Mouse (Mus musculus): ENCODE results near the gene Samhd1. TPM values are rescaled to one million over a fixed set of nuclear protein-coding genes. Genes with fewer than 3 reads are reported as not detected.
A peak's percentile ranks its signal among the peaks of the same experiment; 100 is the strongest.

The Samhd1 gene
- polyA plus RNA-seq, 1 experiment from 2014 or later = 11.1 TPM

GRCm38 (mm10) chr2:157058342-157058998, 76.6 kb downstream of the Samhd1 start:
- H3K9ac ChIP-seq (ENCODE audit: low read depth, low read length) = peak overlapping the region; percentile 44; the same call in 1 of the 2 replicates

GRCm38 (mm10) chr2:157057758-157058157, 77.3 kb downstream of the Samhd1 start:
- no peaks in the 10 kb centered on the region for H3K27me3 ChIP-seq (replicated peaks; ENCODE audit: control insufficient read depth, insufficient read depth, low read length)
- ATAC-seq = no peak
- no peak overlapping the region for H3K4me3 ChIP-seq (ENCODE audit: low read length)
- H3K36me3 ChIP-seq (ENCODE audit: control insufficient read depth, insufficient read depth, low read length) = peaks cover 13% of the 10 kb centered on the region
- H3K27ac ChIP-seq (ENCODE audit: low read depth, low read length) = no peak overlapping the region
- H3K4me2 ChIP-seq (ENCODE audit: low read length) = no peak overlapping the region
- H3K9ac ChIP-seq (ENCODE audit: low read depth, low read length) = no peak overlapping the region
- WGBS = 84% methylated on average over 4 of the region's 4 CpGs
- H3K9me3 ChIP-seq (ENCODE audit: control insufficient read depth, low read length) = no peaks in the 10 kb centered on the region
- peaks cover 33% of the 10 kb centered on the region for H3K4me1 ChIP-seq (ENCODE audit: control insufficient read depth, insufficient read depth, low read depth, low read length)

More at GRCm38 (mm10) chr2:157058342-157058998, 76.6 kb downstream of the Samhd1 start:
- H3K4me1 ChIP-seq (ENCODE audit: control insufficient read depth, insufficient read depth, low read depth, low read length) = peaks cover 36% of the 10 kb centered on the region
- 6% methylated on average over 18 of the region's 18 CpGs for WGBS
- H3K36me3 ChIP-seq (ENCODE audit: control insufficient read depth, insufficient read depth, low read length) = peaks cover 11% of the 10 kb centered on the region
- no peaks in the 10 kb centered on the region for H3K9me3 ChIP-seq (ENCODE audit: control insufficient read depth, low read length)
- no peak overlapping the region for H3K4me3 ChIP-seq (ENCODE audit: low read length)
- peak overlapping the region; percentile 82 for H3K27ac ChIP-seq (ENCODE audit: low read depth, low read length)
- peak; percentile 61 for ATAC-seq
- peak overlapping the region; percentile 35 for H3K4me2 ChIP-seq (ENCODE audit: low read length)
- no peaks in the 10 kb centered on the region for H3K27me3 ChIP-seq (replicated peaks; ENCODE audit: control insufficient read depth, insufficient read depth, low read length)

- Histone ChIP-seq H3K9me3 (ENCODE audit: control insufficient read depth, low read length) (no peaks in the 10 kb centered on the region), H3K9ac (ENCODE audit: low read depth, low read length) (no peak overlapping the region), H3K4me1 (ENCODE audit: control insufficient read depth, insufficient read depth, low read depth, low read length) (peaks cover 37% of the 10 kb centered on the region), H3K4me2 (ENCODE audit: low read length) (no peak overlapping the region), H3K27me3 (replicated peaks; ENCODE audit: control insufficient read depth, insufficient read depth, low read length) (no peaks in the 10 kb centered on the region), H3K27ac (ENCODE audit: low read depth, low read length) (no peak overlapping the region), H3K36me3 (ENCODE audit: control insufficient read depth, insufficient read depth, low read length) (peaks cover 18% of the 10 kb centered on the region), H3K4me3 (ENCODE audit: low read length) (no peak overlapping the region)
- ATAC-seq = no peak
- 91% methylated on average over 3 of the region's 3 CpGs for WGBS
These were observed 77.9 kb downstream of the Samhd1 start for GRCm38 (mm10) chr2:157057186-157057585.

GRCm38 (mm10) chr2:157055721-157056120, 79.3 kb downstream of the Samhd1 start:
- WGBS = 88% methylated on average over 6 of the region's 6 CpGs
- no peak for ATAC-seq
- Histone ChIP-seq H3K4me1 (ENCODE audit: control insufficient read depth, insufficient read depth, low read depth, low read length) (peaks cover 45% of the 10 kb centered on the region), H3K4me3 (ENCODE audit: low read length) (no peak overlapping the region), H3K4me2 (ENCODE audit: low read length) (no peak overlapping the region), H3K9me3 (ENCODE audit: control insufficient read depth, low read length) (no peaks in the 10 kb centered on the region), H3K9ac (ENCODE audit: low read depth, low read length) (no peak overlapping the region), H3K36me3 (ENCODE audit: control insufficient read depth, insufficient read depth, low read length) (peaks cover 19% of the 10 kb centered on the region), H3K27ac (ENCODE audit: low read depth, low read length) (peak overlapping the region; percentile 0; the same call in 1 of the 2 replicates), H3K27me3 (replicated peaks; ENCODE audit: control insufficient read depth, insufficient read depth, low read length) (no peaks in the 10 kb centered on the region)

- peaks cover 17% of the 10 kb centered on the region for H3K36me3 ChIP-seq (ENCODE audit: control insufficient read depth, insufficient read depth, low read length)
These were observed 80.2 kb downstream of the Samhd1 start for GRCm38 (mm10) chr2:157054816-157055215.

GRCm38 (mm10) chr2:157054297-157054696, 80.8 kb downstream of the Samhd1 start:
- H3K4me1 ChIP-seq (ENCODE audit: control insufficient read depth, insufficient read depth, low read depth, low read length) = peaks cover 57% of the 10 kb centered on the region
- peaks cover 14% of the 10 kb centered on the region for H3K36me3 ChIP-seq (ENCODE audit: control insufficient read depth, insufficient read depth, low read length)
- H3K4me3 ChIP-seq (ENCODE audit: low read length) = no peak overlapping the region
- H3K9me3 ChIP-seq (ENCODE audit: control insufficient read depth, low read length) = no peaks in the 10 kb centered on the region
- WGBS = 86% methylated on average over 8 of the region's 8 CpGs
- ATAC-seq = no peak
- H3K27me3 ChIP-seq (replicated peaks; ENCODE audit: control insufficient read depth, insufficient read depth, low read length) = no peaks in the 10 kb centered on the region
- H3K27ac ChIP-seq (ENCODE audit: low read depth, low read length) = peak overlapping the region; percentile 70
- H3K9ac ChIP-seq (ENCODE audit: low read depth, low read length) = no peak overlapping the region
- H3K4me2 ChIP-seq (ENCODE audit: low read length) = no peak overlapping the region

More at GRCm38 (mm10) chr2:157054816-157055215, 80.2 kb downstream of the Samhd1 start:
- H3K27me3 ChIP-seq (replicated peaks; ENCODE audit: control insufficient read depth, insufficient read depth, low read length) = no peaks in the 10 kb centered on the region
- H3K4me1 ChIP-seq (ENCODE audit: control insufficient read depth, insufficient read depth, low read depth, low read length) = peaks cover 54% of the 10 kb centered on the region
- no peak overlapping the region for H3K4me3 ChIP-seq (ENCODE audit: low read length)
- H3K9me3 ChIP-seq (ENCODE audit: control insufficient read depth, low read length) = no peaks in the 10 kb centered on the region
- peak; percentile 77 for ATAC-seq
- H3K4me2 ChIP-seq (ENCODE audit: low read length) = no peak overlapping the region
- WGBS = 59% methylated on average over 5 of the region's 5 CpGs
- no peak overlapping the region for H3K9ac ChIP-seq (ENCODE audit: low read depth, low read length)
- peak overlapping the region; percentile 70 for H3K27ac ChIP-seq (ENCODE audit: low read depth, low read length)

- Histone ChIP-seq H3K4me2 (ENCODE audit: low read length) (no peak overlapping the region), H3K9ac (ENCODE audit: low read depth, low read length) (no peak overlapping the region), H3K9me3 (ENCODE audit: control insufficient read depth, low read length) (no peaks in the 10 kb centered on the region), H3K4me1 (ENCODE audit: control insufficient read depth, insufficient read depth, low read depth, low read length) (peaks cover 57% of the 10 kb centered on the region), H3K36me3 (ENCODE audit: control insufficient read depth, insufficient read depth, low read length) (peaks cover 14% of the 10 kb centered on the region), H3K4me3 (ENCODE audit: low read length) (no peak overlapping the region), H3K27ac (ENCODE audit: low read depth, low read length) (no peak overlapping the region), H3K27me3 (replicated peaks; ENCODE audit: control insufficient read depth, insufficient read depth, low read length) (no peaks in the 10 kb centered on the region)
- WGBS = 71% methylated on average over 4 of the region's 4 CpGs
- ATAC-seq = no peak
These were observed 81.3 kb downstream of the Samhd1 start for GRCm38 (mm10) chr2:157053787-157054186.

- no peak overlapping the region for H3K4me3 ChIP-seq (ENCODE audit: low read length)
- peaks cover 57% of the 10 kb centered on the region for H3K4me1 ChIP-seq (ENCODE audit: control insufficient read depth, insufficient read depth, low read depth, low read length)
- H3K36me3 ChIP-seq (ENCODE audit: control insufficient read depth, insufficient read depth, low read length) = peaks cover 14% of the 10 kb centered on the region
- no peak overlapping the region for H3K9ac ChIP-seq (ENCODE audit: low read depth, low read length)
- H3K27ac ChIP-seq (ENCODE audit: low read depth, low read length) = no peak overlapping the region
- 95% methylated on average over 5 of the region's 5 CpGs for WGBS
- H3K27me3 ChIP-seq (replicated peaks; ENCODE audit: control insufficient read depth, insufficient read depth, low read length) = no peaks in the 10 kb centered on the region
- no peak for ATAC-seq
- no peaks in the 10 kb centered on the region for H3K9me3 ChIP-seq (ENCODE audit: control insufficient read depth, low read length)
- H3K4me2 ChIP-seq (ENCODE audit: low read length) = no peak overlapping the region
These were observed 81.9 kb downstream of the Samhd1 start for GRCm38 (mm10) chr2:157053124-157053523.

GRCm38 (mm10) chr2:157052448-157052847, 82.6 kb downstream of the Samhd1 start:
- WGBS = 65% methylated on average over 8 of the region's 8 CpGs

More at GRCm38 (mm10) chr2:157052448-157052847, 82.6 kb downstream of the Samhd1 start:
- Histone ChIP-seq H3K9ac (ENCODE audit: low read depth, low read length) (no peak overlapping the region), H3K27me3 (replicated peaks; ENCODE audit: control insufficient read depth, insufficient read depth, low read length) (no peaks in the 10 kb centered on the region), H3K4me1 (ENCODE audit: control insufficient read depth, insufficient read depth, low read depth, low read length) (peaks cover 54% of the 10 kb centered on the region), H3K9me3 (ENCODE audit: control insufficient read depth, low read length) (no peaks in the 10 kb centered on the region), H3K4me2 (ENCODE audit: low read length) (no peak overlapping the region), H3K36me3 (ENCODE audit: control insufficient read depth, insufficient read depth, low read length) (peaks cover 14% of the 10 kb centered on the region), H3K4me3 (ENCODE audit: low read length) (no peak overlapping the region), H3K27ac (ENCODE audit: low read depth, low read length) (0 out of 2 replicates have a peak overlapping the region, but pooled peaks have one; percentile 0)
- ATAC-seq = no peak
